Mouse (Mus musculus): ENCODE measurements around the gene Rab26. TPM values are rescaled to one million over a fixed set of nuclear protein-coding genes. Genes with fewer than 3 reads are reported as not detected.
A peak's percentile ranks its signal among the peaks of the same experiment; 100 is the strongest.

The Rab26 gene
- polyA plus RNA-seq, 1 experiment = 21.7 TPM

DNA sequence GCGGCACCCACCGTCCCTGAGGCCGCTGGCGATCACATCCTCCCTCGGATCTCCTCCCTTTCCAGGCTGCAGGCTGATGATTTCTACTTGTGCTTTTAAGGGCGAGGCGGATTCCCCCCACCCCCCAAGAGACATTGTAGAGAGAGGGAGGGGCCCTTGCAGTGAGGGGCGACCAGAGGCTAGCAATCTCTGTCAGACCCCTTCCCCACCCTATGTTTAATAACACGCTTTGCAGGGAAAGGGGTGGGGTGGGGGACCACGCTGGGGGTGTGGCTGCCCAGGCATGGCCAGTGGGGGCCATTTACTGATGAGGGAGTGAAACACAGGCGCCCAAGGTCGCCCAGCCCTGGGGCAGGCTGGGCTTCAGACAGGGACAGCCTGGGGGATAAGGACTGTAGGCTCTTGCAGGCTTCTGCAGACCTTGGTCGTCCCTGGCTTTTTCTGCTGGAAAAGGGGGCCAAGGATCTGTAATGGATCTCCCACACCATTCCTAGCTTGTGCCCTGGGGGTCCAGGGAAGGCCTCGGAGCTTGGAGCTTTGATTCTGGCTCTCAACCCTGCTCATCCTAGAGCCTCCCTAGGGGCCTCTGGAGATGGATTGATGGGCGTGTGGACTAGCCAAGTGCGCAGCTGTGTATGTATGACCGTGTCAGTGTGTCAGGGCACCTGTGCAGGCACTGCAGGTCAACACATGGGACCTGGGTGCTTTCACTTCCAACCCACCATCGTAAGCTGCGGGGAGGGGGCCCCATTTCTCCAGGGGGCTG lies 44.6 kb downstream of the Rab26 start:
- 11% methylated on average over 19 of the region's 19 CpGs for WGBS
- peak in 1 of 2 experiments; percentile 41 for DNase-seq

DNA sequence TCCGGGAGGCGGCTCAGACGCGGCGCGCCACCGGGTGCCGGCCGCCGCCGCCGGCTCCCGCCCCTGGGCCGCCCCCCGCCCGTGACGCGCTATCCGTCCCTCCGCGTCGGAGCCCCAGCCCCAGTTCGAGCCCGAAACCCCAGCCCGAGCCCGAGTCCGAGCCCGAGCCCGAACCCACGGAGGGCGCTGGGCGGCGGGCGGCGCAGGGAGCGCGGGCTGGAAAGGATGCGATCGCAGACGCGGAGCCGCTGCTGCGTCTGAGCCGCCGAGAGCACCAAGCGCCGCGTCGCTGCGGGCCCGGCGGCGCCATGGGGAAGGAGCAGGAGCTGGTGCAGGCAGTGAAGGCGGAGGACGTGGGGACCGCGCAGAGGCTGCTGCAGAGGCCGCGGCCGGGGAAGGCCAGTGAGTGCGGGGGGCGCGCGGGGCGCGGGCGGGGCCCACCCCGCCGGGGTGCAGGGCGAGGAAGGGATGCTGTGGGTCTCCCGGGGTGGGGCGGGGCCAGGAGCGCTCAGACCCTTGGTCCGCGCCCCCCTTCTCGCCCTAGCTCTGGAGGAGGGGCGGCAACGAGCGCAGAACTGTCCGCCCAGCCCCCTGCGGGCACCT lies 45.2 kb downstream of the Rab26 start:
- H3K27ac ChIP-seq (ENCODE audit: insufficient read depth, low read length) = peak overlapping the region; percentile 79
- H3K27me3 ChIP-seq (ENCODE audit: control insufficient read depth, insufficient read depth, low read length) = no peaks in the 10 kb centered on the region
- WGBS = under 1% methylated on average over 50 of the region's 81 CpGs
- H3K4me1 ChIP-seq (ENCODE audit: control insufficient read depth, insufficient read depth, low read length) = peaks cover 9% of the 10 kb centered on the region
- TF ChIP-seq POLR2A (IDR thresholded peaks at IDR 0.05; ENCODE audit: borderline replicate concordance, insufficient read depth, low read length) (no peak), CTCF (IDR thresholded peaks at IDR 0.05; ENCODE audit: borderline replicate concordance, insufficient read depth, low read depth, low read length) (no peak)
- peak overlapping the region; percentile 76 for H3K4me3 ChIP-seq (replicated peaks; ENCODE audit: insufficient read depth, low read depth, low read length)
- DNase-seq = peak; percentile 54 to 70

More for the DNA sequence above, 44.6 kb downstream of the Rab26 start:
- Histone ChIP-seq H3K27ac (ENCODE audit: insufficient read depth, low read length) (peak overlapping the region; percentile 79), H3K4me3 (replicated peaks; ENCODE audit: insufficient read depth, low read depth, low read length) (peak overlapping the region; percentile 76), H3K27me3 (ENCODE audit: control insufficient read depth, insufficient read depth, low read length) (no peaks in the 10 kb centered on the region), H3K4me1 (ENCODE audit: control insufficient read depth, insufficient read depth, low read length) (peaks cover 9% of the 10 kb centered on the region)
- TF ChIP-seq POLR2A (IDR thresholded peaks at IDR 0.05; ENCODE audit: borderline replicate concordance, insufficient read depth, low read length) = no peak
- no peak for TF ChIP-seq CTCF (IDR thresholded peaks at IDR 0.05; ENCODE audit: borderline replicate concordance, insufficient read depth, low read depth, low read length)

DNA sequence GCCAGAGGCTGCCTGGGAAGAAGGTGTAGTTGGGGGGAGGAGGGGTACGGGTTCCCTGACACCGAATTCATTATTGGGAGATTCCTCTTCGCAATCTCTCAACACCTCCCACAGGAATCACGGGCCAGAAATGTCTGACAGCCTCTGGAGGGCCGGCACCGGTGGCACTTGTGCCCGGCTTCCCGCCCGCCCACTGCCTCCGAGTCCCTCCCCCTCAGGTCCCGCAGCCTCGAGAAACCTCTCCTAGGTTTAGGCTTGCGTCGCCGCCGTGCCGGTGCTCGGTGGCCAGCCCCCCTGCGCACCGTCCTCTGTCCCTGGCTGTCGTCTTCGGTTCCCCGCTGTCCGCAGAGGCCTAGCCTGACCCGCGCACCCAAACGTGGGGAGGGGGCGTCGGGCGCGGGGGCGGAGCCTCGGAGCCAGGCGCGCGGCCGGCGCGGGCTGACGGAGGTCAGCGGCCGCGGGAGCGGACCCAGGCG lies 45.8 kb downstream of the Rab26 start, which contains the start of gene Caskin1:
Gene Caskin1 (plus strand): TSS at position 416 of the 476 bp plus-strand sequence.
- 0% methylated on average over 32 of the region's 45 CpGs for WGBS
- H3K4me1 ChIP-seq (ENCODE audit: control insufficient read depth, insufficient read depth, low read length) = peaks cover 9% of the 10 kb centered on the region
- no peak for TF ChIP-seq CTCF (IDR thresholded peaks at IDR 0.05; ENCODE audit: borderline replicate concordance, insufficient read depth, low read depth, low read length)
- peak; percentile 67 for TF ChIP-seq POLR2A (IDR thresholded peaks at IDR 0.05; ENCODE audit: borderline replicate concordance, insufficient read depth, low read length)
- peak within 1 kb of the TSS; percentile 76 for H3K4me3 ChIP-seq (replicated peaks; ENCODE audit: insufficient read depth, low read depth, low read length)
- H3K27me3 ChIP-seq (ENCODE audit: control insufficient read depth, insufficient read depth, low read length) = no peaks in the 10 kb centered on the region
- peak within 1 kb of the TSS; percentile 79 for H3K27ac ChIP-seq (ENCODE audit: insufficient read depth, low read length)
- peak; percentile 76 to 80 for DNase-seq

DNA sequence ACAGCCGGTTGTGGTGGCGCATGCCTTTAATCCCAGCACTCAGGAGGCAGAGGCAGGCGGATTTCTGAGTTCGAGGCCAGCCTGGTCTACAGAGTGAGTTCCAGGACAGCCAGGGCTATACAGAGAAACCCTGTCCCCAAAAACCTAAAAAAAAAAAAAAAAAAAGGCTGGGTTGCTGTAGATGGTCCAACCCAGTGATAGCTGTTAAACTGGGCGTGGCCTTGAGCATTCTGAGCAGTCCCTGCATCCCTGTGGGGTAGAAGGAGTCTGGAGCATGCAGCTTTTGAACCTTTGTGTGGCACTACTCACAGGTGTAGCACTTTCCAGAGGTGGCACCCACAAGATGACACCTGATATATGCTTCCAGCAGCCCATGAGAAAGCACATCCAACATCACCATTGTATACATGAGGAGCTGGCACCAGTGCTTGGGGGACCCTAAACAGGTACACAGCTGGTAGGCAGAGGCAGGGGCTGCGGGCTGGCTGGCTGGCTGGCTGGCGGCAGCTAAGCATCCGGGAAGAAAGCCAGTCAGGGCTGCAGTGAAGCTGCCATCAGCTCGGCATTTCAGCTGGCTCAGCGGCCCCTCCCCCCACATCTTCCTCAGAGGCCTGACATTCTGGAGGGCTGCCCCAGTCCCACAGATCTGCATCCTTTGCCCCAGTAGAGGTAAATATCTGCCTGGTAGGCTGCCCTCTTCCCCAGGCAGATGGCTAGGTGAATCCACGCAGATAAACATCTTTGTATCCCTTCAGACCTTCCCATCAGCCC lies 48.7 kb downstream of the Rab26 start:
- Histone ChIP-seq H3K27me3 (ENCODE audit: control insufficient read depth, insufficient read depth, low read length) (no peaks in the 10 kb centered on the region), H3K4me1 (ENCODE audit: control insufficient read depth, insufficient read depth, low read length) (peaks cover 7% of the 10 kb centered on the region), H3K4me3 (replicated peaks; ENCODE audit: insufficient read depth, low read depth, low read length) (no peak overlapping the region), H3K27ac (ENCODE audit: insufficient read depth, low read length) (0 out of 2 replicates have a peak overlapping the region, but pooled peaks have one; percentile 11)
- 47% methylated on average over 11 of the region's 11 CpGs for WGBS
- TF ChIP-seq CTCF (IDR thresholded peaks at IDR 0.05; ENCODE audit: borderline replicate concordance, insufficient read depth, low read depth, low read length) = no peak
- no peak for TF ChIP-seq POLR2A (IDR thresholded peaks at IDR 0.05; ENCODE audit: borderline replicate concordance, insufficient read depth, low read length)
- DNase-seq = peak in 1 of 2 experiments; percentile 34

DNA sequence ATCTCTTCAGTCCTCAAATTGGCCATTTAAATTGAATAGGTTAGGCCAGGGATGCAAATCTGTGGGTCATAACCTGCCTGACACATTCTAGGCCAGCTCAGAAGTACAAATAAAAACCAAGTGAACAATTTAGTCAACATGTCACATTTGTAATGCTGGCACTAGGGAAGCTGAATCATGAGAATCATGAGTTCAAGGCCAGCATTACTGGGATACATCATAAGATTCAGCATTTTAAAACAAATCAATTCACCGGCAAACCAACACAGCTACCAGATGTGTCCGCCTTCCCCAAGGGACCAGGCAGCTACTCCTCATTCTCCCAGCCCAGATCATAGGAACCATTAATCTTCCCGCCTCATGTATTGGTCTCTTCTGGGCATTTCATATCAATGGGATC lies 50.5 kb downstream of the Rab26 start:
- no peak overlapping the region for H3K27ac ChIP-seq (ENCODE audit: insufficient read depth, low read length)
- no peak for TF ChIP-seq CTCF (IDR thresholded peaks at IDR 0.05; ENCODE audit: borderline replicate concordance, insufficient read depth, low read depth, low read length)
- no peak for TF ChIP-seq POLR2A (IDR thresholded peaks at IDR 0.05; ENCODE audit: borderline replicate concordance, insufficient read depth, low read length)
- no peaks in the 10 kb centered on the region for H3K27me3 ChIP-seq (ENCODE audit: control insufficient read depth, insufficient read depth, low read length)
- WGBS = 92% methylated on average over 3 of the region's 3 CpGs
- peaks cover 5% of the 10 kb centered on the region for H3K4me1 ChIP-seq (ENCODE audit: control insufficient read depth, insufficient read depth, low read length)
- DNase-seq = no peak
- H3K4me3 ChIP-seq (replicated peaks; ENCODE audit: insufficient read depth, low read depth, low read length) = no peak overlapping the region

DNA sequence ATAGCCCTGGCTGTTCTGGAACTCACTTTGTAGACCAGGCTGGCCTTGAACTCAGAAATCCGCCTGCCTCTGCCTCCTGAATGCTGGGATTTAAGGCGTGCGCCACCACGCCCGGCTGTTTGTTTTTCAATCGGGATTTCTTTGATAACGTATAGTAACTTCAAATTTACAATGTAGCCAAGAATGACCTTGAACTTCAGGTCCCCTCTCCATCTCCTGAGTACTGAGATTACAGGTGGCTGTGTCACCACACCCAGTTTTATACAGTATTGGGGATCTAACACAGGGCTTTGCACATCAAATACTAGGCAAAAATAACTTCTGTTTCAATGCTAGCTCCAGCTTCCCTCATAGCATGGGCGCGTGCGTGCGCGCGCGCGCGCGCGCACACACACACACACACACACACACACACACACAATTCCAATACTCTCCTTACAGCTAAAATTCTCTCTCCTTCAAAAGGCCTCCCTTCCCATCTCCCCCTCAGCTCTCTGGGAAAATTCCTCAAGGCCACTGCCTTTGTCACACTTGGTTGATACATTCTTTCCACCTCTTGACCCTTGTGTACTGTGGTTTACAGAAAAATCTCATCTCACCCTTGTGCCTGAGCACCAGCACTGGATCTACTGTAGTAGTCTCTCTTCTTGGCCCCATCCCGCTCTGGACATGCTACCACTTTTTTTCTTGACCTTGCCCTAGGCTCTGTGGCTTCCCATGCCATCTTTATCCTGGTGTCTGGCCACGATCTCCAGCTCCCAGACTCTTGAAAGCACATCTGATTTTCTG lies 52.8 kb downstream of the Rab26 start:
- TF ChIP-seq POLR2A (IDR thresholded peaks at IDR 0.05; ENCODE audit: borderline replicate concordance, insufficient read depth, low read length) (no peak), CTCF (IDR thresholded peaks at IDR 0.05; ENCODE audit: borderline replicate concordance, insufficient read depth, low read depth, low read length) (no peak)
- H3K27me3 ChIP-seq (ENCODE audit: control insufficient read depth, insufficient read depth, low read length) = no peaks in the 10 kb centered on the region
- DNase-seq = no peak
- peaks cover 14% of the 10 kb centered on the region for H3K4me1 ChIP-seq (ENCODE audit: control insufficient read depth, insufficient read depth, low read length)
- 95% methylated on average over 20 of the region's 20 CpGs for WGBS
- H3K4me3 ChIP-seq (replicated peaks; ENCODE audit: insufficient read depth, low read depth, low read length) = no peak overlapping the region
- no peak overlapping the region for H3K27ac ChIP-seq (ENCODE audit: insufficient read depth, low read length)

All from cerebellum, adult 2 months (tissue).